Comparison of ENCODE assay signal across 14 mouse cellular contexts in the genomic region with DNA sequence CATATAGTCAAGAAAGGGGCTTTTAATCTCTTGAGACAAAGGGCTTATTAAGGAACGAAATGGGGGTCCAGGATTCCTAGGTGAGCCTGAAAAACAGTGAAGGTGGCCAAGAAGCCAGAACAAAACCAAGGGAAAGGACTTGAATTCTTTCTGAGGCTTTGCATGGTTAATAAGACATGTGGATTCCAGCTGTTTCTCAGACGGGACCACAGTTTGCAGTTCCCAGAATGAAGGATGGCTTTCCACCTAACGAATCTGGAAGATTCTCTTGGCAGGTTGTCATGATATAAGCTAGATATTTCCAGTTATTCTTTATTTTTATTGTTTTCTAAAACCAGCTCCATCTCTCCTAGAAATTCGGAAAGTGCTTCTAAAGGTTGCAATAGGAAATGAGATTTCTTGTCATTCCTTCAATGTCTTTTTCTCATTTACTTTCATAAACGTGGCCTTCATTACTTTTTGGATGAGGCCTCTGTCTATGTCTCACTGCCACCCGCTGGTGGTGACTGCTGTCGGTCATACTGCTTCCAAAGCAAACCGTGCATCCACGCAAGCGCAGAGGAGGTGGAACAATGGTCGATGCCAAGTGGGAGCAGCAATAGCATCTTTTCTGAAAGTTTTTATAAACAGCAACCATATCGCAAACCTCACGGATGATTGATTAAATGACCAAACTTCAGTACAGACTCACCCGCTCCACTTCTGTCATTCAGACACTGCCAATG.
DNase-seq lines count a peak whose midpoint lies in the region; ATAC-seq lines count a peak whose summit lies in the region.
"Had no signal": no experiment of that assay in that cellular context is flagged by ENCODE, and none has a peak within 500 bp of the region (broad histone marks: within the 10 kb centered on the region; RNA-seq: fewer than 3 reads in every experiment).

No protein-coding gene starts in this region.

- no peaks in the 10 kb centered on the region for H3K9me3 ChIP-seq in embryonic facial prominence, embryonic 11.5 days (replicated peaks; ENCODE audit: control insufficient read depth, low read length)
- H3K9me3 ChIP-seq in limb, embryonic 15.5 days: no peaks in the 10 kb centered on the region
- H3K9me3 ChIP-seq: lung, embryonic 15.5 days had no signal

- 68% methylated on average over 14 of the region's 14 CpGs for WGBS in embryonic facial prominence, embryonic 11.5 days
- 58% methylated on average over 14 of the region's 14 CpGs for WGBS in limb, embryonic 15.5 days

- H3K27me3 ChIP-seq in embryonic facial prominence, embryonic 11.5 days (ENCODE audit: control insufficient read depth, insufficient read depth, low read length): no peaks in the 10 kb centered on the region
- no peaks in the 10 kb centered on the region for H3K27me3 ChIP-seq in limb, embryonic 15.5 days
- H3K27me3 ChIP-seq: lung, embryonic 15.5 days had no signal

- ATAC-seq in embryonic facial prominence, embryonic 11.5 days (replicated peaks; ENCODE audit: insufficient number of reproducible peaks, low FRiP score, low TSS enrichment, low read depth): no peak
- ATAC-seq in limb, embryonic 15.5 days (ENCODE audit: insufficient number of reproducible peaks, low FRiP score, low TSS enrichment, low read depth): no peak
- ATAC-seq: activated CD4-positive, CD25-positive, alpha-beta regulatory T cell, adult 4 months; CD4-positive, CD25-positive, alpha-beta regulatory T cell, adult 4 months had no signal

- intact Hi-C loops in gastrocnemius, postnatal 36 days (cut with DNase I): no loop called here

- no peaks in the 10 kb centered on the region for H3K36me3 ChIP-seq in embryonic facial prominence, embryonic 11.5 days (replicated peaks; ENCODE audit: control insufficient read depth, insufficient read depth, low read depth, low read length)
- no peaks in the 10 kb centered on the region for H3K36me3 ChIP-seq in limb, embryonic 15.5 days
- H3K36me3 ChIP-seq: lung, embryonic 15.5 days had no signal

- no peaks in the 10 kb centered on the region for H3K4me1 ChIP-seq in embryonic facial prominence, embryonic 11.5 days (ENCODE audit: control insufficient read depth, insufficient read depth, low read length)
- peaks cover 5% of the 10 kb centered on the region for H3K4me1 ChIP-seq in limb, embryonic 15.5 days

- H3K27ac ChIP-seq in embryonic facial prominence, embryonic 11.5 days (replicated peaks; ENCODE audit: low read depth, low read length): no peak overlapping the region
- H3K27ac ChIP-seq in limb, embryonic 15.5 days: peak overlapping the region; percentile 75
- H3K27ac ChIP-seq: lung, embryonic 15.5 days had no signal

- DNase-seq in kidney, postnatal 10 days: peak; percentile 10
- DNase-seq in kidney, adult 9 months: no peak
- peak; percentile 38 for DNase-seq in cerebellum, adult 9-10 months
- peak; percentile 20 for DNase-seq in embryonic facial prominence, embryonic 11.5 days (ENCODE audit: low spot score)
- DNase-seq in urinary bladder, postnatal 10 days (ENCODE audit: low spot score): no peak
- DNase-seq in gastrocnemius, postnatal 36 days: no peak
- DNase-seq: kidney, adult 18-20 months; right cerebral cortex, postnatal 4 days; thymus, postnatal 25 days had no signal

- no peak overlapping the region for H3K9ac ChIP-seq in embryonic facial prominence, embryonic 11.5 days (replicated peaks; ENCODE audit: low read length)
- H3K9ac ChIP-seq in limb, embryonic 15.5 days: no peak overlapping the region
- H3K9ac ChIP-seq: lung, embryonic 15.5 days had no signal

- H3K4me3 ChIP-seq in embryonic facial prominence, embryonic 11.5 days (ENCODE audit: low read depth, low read length): no peak overlapping the region
- H3K4me3 ChIP-seq in limb, embryonic 15.5 days: no peak overlapping the region
- H3K4me3 ChIP-seq: lung, embryonic 15.5 days; myocyte had no signal

- H3K4me2 ChIP-seq in embryonic facial prominence, embryonic 11.5 days (ENCODE audit: low read depth, low read length): no peak overlapping the region
- no peak overlapping the region for H3K4me2 ChIP-seq in limb, embryonic 15.5 days
- H3K4me2 ChIP-seq: lung, embryonic 15.5 days had no signal

Comparison
In these comparisons a context has a peak if more than half of its experiments do, and no peak if none do; other contexts are left out.
1. DNase-seq: peak in kidney, postnatal 10 days (single experiment), cerebellum, adult 9-10 months (single experiment) and embryonic facial prominence, embryonic 11.5 days (single experiment); none in kidney, adult 9 months (single experiment), urinary bladder, postnatal 10 days (single experiment) and gastrocnemius, postnatal 36 days (0 of 2).